Mouse (Mus musculus) heart, embryonic 12.5 days (tissue): ENCODE measurements at regions not wholly inside any gene's neighbourhood (a gene's known extent, or its start where the extent isn't known, plus 50 kb on each side); places are given as distances from the start of the nearest gene placed in this dataset.

ENCODE experiments used
- ATAC-seq: fragments of 200-750 bp; cut with Nextera tagmentation; 2 replicates; pipeline ENCODE4 v1.8.0; 2017; ENCODE audit warnings: moderate TSS enrichment, moderate library complexity; ENCODE audit not compliant: insufficient number of reproducible peaks, low FRiP score
- H3K27ac ChIP-seq: fragments of 300-500 bp; sonication (generic); 2 replicates; pipeline ENCODE4 v1.5.1; 2016; ENCODE audit warnings: mild to moderate bottlenecking, moderate library complexity; ENCODE audit not compliant: poor library complexity, severe bottlenecking
- H3K27me3 ChIP-seq: fragments of 300-500 bp; sonication (generic); replicated peaks from 2 replicates; pipeline ENCODE4 v1.6.1; 2016; ENCODE audit warnings: mild to moderate bottlenecking, moderate library complexity
- H3K36me3 ChIP-seq: fragments of 300-500 bp; sonication (generic); 2 replicates; pipeline ENCODE4 v1.6.1; 2016; ENCODE audit warnings: mild to moderate bottlenecking, moderate library complexity
- H3K4me1 ChIP-seq: fragments of 300-500 bp; sonication (generic); replicated peaks from 2 replicates; pipeline ENCODE4 v1.6.1; 2016; ENCODE audit warnings: mild to moderate bottlenecking
- H3K4me2 ChIP-seq: fragments of 300-500 bp; sonication (generic); 2 replicates; pipeline ENCODE4 v1.6.1; 2016; ENCODE audit warnings: mild to moderate bottlenecking, moderate library complexity
- H3K4me3 ChIP-seq: fragments of 300-500 bp; sonication (generic); 2 replicates; pipeline ENCODE4 v1.5.1; 2016; ENCODE audit warnings: mild to moderate bottlenecking
- H3K9ac ChIP-seq: fragments of 300-500 bp; sonication (generic); 2 replicates; pipeline ENCODE4 v1.6.1; 2016; ENCODE audit warnings: mild to moderate bottlenecking, moderate library complexity
- H3K9me3 ChIP-seq: fragments of 300-500 bp; sonication (generic); replicated peaks from 2 replicates; pipeline ENCODE4 v1.6.1; 2016; ENCODE audit warnings: mild to moderate bottlenecking, moderate library complexity
- WGBS: fragments of 180-500 bp; shearing (Covaris S2); methylation state at CpG from one replicate; pipeline ENCODE4 v1.1.7; 2016; 5-methylcytosine and 5-hydroxymethylcytosine counted together

DNA sequence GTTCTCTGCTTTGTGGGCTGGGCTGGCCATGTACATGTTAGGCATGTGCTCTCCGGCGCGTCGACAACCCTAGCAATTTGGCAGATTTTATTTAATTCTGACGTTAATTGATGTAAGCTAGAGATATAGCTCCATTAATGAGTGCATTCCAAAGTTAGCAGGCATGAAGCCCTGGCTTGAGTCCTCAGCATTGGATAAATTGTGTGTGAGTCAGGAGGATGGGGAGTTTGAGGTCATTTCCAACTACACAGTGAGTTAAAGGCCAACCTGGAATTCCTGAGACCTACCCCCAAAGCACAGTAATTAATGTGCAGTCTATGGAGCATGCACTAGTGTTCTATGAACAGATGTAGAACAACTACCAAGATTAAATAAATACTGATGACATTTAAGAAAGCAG, 178.7 kb upstream of the Rsrc1 start:
- 84% methylated on average over 5 of the region's 5 CpGs for WGBS
- Histone ChIP-seq H3K9ac (no peak overlapping the region), H3K4me3 (no peak overlapping the region)

DNA sequence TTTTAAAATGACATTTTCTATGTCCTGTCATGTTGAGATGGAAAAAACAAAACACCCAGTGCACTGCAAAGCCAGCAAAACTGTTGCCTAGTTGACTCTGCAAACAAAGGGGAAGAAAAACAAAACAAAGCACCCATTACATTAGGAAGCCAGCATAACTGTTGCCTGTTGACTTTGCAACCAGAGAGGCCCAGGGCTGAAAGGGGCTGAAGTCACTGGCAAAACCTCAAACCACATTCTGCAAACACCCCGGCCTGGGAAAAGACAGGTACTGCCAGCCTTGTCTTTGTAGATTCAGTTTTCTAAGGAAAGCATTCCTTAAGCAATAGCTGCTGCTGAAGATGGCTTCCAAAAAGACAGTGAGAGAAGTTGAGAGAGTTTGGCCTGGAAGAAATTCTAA, 175.0 kb upstream of the Rsrc1 start:
- Histone ChIP-seq H3K4me1 (peaks cover 11% of the 10 kb centered on the region), H3K9ac (no peak overlapping the region), H3K27ac (no peak overlapping the region), H3K27me3 (no peaks in the 10 kb centered on the region), H3K4me3 (no peak overlapping the region), H3K9me3 (no peaks in the 10 kb centered on the region), H3K36me3 (no peaks in the 10 kb centered on the region), H3K4me2 (no peak overlapping the region)
- ATAC-seq, result no peak
- WGBS, result 53% methylated on average over 1 of the region's 1 CpGs

More for the DNA sequence above, 178.7 kb upstream of the Rsrc1 start:
- Histone ChIP-seq H3K27ac (no peak overlapping the region), H3K9me3 (no peaks in the 10 kb centered on the region), H3K27me3 (no peaks in the 10 kb centered on the region), H3K4me2 (no peak overlapping the region), H3K36me3 (no peaks in the 10 kb centered on the region), H3K4me1 (peaks cover 11% of the 10 kb centered on the region)
- no peak for ATAC-seq

DNA sequence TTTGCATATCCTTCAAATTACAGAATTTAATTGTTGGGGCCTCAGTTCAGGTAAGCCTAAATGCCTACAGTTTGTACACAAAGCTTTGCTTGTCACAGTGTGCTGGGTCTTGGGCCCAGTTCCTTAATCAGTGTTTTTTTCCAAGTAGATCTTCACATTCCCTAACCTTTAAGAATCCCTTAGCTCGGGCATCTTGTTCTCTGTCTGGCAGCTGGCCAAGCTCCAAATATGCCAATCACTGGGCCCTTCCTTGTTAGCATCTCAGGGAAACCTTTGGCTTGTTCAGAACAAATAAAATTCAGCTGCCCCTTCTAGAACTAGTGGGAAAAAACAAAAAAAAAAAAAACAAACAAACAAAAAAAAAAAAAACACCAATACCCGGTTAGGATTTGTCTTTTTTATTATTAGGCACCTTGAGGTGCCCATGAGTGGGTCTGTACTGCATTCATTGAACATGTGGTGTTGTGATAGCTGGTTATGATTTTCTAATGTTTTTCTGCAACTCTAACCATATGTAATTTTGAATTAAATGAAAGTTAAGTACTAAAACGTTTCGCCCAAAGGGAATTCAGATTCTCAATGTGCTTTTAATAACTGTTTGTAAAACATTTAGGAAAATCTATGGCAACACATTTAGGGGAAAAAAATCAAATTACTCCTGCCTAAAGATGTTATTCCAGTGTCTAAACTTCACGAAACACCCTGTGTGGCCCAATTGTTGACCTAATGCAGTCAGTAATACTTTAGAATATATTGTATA, 168.3 kb upstream of the Rsrc1 start:
- no peak overlapping the region for H3K9ac ChIP-seq
- H3K4me1 ChIP-seq, result no peaks in the 10 kb centered on the region
- no peaks in the 10 kb centered on the region for H3K27me3 ChIP-seq
- H3K36me3 ChIP-seq, result no peaks in the 10 kb centered on the region
- no peak overlapping the region for H3K4me3 ChIP-seq
- H3K27ac ChIP-seq, result no peak overlapping the region
- no peaks in the 10 kb centered on the region for H3K9me3 ChIP-seq
- no peak for ATAC-seq
- no peak overlapping the region for H3K4me2 ChIP-seq
- 60% methylated on average over 5 of the region's 5 CpGs for WGBS

DNA sequence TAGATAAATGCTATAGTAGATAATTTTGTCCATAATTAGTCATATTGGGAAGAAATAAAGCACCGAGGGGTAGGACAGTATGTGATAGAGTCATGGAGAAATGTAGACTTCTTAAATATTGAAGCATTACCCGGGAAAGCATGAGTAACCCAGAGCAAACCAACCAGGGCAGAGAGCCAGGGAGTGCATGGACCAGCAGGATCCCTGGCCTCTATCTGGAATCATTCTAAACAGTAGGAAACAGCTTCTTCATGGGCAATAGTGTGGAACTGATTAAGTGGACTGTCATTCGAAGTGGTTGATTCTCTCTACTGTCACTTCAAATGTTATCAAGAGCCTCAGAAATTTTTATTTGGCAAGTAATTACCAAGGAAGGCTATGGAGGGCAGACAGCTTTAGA, 155.4 kb upstream of the Rsrc1 start:
- H3K9me3 ChIP-seq, result no peaks in the 10 kb centered on the region
- H3K36me3 ChIP-seq, result no peaks in the 10 kb centered on the region
- no peak for ATAC-seq
- no peaks in the 10 kb centered on the region for H3K4me1 ChIP-seq
- H3K4me3 ChIP-seq, result no peak overlapping the region
- no peaks in the 10 kb centered on the region for H3K27me3 ChIP-seq
- no peak overlapping the region for H3K4me2 ChIP-seq
- H3K27ac ChIP-seq, result no peak overlapping the region
- no peak overlapping the region for H3K9ac ChIP-seq
- WGBS, result 76% methylated on average over 3 of the region's 3 CpGs
